Mouse (Mus musculus): Measurements from ENCODE around the gene Lmx1b.

The Lmx1b gene

DNA sequence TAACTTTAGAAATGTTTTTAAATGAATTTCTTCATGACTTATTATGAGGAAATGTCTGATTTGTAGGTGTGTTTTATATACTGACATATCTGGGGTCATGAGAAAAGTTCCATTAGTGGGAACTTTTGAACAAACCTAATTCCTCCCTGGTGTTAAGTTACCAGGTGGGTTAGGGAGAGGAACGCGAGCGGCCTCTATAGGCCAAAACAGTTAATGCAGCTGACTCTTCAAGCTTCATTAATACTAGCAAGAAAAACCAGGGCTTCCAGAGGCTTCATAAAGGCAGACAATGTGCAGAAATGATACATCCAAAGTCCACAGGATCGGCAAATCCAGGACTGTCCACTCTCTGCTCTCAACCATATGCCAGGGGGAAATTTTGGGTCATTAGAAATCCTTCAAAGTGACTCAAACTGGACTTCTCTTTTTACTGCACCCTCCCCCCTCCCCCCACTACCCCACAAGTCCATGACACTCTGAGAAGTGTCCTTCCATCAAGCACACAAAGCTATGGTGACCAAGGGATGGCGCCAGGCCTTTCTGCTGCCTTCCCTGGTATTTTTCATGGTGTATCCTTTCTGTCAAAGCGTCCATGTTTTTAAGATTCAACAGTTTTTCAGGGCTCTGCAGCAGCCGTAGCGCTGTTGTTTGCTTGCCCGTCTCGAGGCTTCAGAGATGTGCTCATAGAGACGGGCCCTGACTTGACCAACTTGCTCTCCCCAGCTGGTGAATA, 97.4 kb downstream of the Lmx1b start:
- DNase-seq: peak; percentile 66 to 84

DNA sequence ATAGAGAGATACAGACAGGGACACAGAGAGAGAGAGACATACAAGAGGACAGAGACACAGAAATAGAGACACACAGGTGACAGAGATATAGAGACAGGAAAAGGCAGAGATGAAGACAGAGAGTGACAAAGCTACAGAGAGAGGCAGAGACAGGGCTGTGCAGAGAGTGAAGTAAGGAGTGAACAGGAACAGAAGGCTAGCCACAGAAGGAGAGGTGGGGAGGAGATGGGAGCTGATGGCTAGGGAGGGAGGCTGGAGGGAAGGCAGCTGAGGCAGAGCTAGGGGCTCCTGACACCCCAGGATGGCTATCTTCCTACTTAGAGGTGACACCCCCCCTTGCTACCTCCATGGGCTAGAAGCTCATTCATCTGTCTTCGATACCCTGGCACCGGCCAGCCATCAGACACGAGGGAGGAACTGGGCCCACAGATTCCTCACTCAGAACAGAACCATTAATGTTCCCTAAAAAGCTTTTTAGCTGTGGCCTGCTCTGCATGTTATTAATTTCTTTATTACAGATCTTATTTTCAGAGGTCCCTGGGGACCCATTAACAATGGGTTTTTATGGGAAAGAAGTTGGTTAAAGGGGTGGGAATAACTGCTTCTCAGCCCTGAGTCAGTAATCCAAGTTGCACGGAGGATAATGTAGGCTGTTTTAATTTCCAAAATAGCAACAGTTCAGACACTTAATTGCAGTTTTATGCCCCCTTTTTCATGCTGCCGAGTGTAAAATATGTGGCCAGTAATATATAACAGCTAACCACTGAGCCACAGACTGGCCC, 114.8 kb downstream of the Lmx1b start:
- DNase-seq: no peak

DNA sequence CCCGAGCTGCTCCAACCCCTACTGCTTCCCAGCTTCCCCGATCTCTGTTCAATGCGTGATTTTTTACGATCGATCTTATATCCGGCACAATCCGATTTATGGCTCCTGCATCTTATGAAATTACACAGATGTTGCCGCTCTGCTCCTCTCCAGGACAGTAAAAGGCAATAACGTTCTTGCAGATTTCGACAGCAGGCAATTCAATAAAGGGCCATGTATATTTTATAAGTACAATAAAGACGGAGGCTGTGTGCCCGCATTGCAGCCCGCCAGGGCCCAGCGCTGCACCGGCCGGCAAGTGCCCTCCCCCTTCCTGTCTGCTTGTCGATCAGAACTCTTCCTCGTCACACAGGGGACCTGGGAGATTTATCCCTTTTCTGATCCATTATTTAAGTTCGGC, 124.5 kb downstream of the Lmx1b start:
- no peak for DNase-seq

DNA sequence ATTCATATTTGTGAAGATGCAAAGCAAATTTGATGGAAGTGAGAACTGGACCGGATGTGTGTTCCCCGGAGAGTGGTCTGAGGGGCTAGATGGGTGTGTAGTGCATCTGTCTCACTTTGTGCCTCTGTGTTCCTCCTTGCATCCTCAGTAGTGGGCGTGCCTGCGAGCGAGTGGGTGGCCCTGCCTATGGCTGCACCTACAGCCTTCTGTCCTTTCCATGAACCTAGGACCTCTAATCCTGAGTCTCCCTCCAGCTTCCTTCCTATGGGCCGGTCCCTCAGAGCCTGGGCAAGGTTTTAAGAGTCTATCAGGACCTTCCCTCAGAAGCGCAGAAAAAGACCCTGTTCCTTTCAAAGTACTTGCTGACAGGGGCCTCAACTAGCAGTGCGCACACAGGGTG, 124.9 kb downstream of the Lmx1b start:
- DNase-seq: no peak

Measured in kidney, postnatal 36 days (tissue).